Mouse (Mus musculus) cerebellum, postnatal 10 days (tissue): ENCODE measurements around the gene Srsf2.
"Not testable (repeated sequence)": the region's sequence is repeated elsewhere in the genome, so short reads cannot be mapped to it uniquely, and the experiment has no call there.

Experiments used
- DNase-seq, 2 experiments: peaks; one replicate each; pipeline ENCODE4 v3.0.0; 2021; ENCODE audit warnings: mixed read lengths in 2 of 2

The Srsf2 gene

DNA sequence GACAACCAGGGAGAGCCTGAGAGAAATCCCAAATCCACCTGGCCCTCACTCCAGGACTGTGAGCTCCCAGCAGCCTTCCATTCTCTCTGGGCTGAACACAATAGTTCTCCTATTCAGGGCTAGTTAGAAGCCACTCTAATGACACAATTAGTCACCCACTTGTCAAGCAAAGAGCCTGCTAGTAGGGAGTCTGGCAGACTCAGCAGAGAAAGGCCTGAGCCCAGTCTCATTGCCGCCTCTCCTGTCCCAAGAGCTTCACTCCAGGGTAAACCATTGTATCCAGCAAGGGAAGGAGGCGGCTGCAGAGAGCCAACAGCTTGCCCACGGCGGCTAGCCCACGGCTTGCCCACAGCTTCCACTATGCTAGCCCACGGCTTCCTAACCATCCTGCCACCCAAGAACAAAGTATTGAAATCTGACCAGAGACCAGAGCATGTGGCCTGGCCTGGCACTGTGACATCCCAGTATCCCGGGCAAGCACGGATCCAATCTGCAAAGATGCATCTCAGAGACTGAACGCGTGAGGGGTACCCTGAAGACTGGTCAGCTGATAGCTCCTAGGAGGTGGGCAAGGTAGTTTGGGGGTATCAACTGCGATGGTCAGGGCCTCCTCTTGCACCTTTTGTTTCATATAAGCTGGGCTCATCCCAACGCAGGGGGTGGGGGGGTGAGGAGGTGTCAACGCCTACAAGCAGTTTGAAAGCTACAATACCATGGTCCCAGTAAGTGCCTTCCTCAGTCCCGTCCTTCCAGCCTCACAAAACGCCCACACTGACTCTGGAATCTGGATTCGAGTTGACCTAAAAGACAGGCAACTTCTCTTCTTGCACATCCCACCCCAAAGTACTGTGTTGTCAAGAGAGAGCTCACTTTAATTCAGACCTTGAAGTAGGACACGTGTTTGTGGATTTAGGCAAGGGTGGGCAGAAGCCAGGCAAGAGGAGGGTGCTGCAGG lies 26.1 kb downstream of the Srsf2 start:
- peak; percentile 41 to 48 for DNase-seq

DNA sequence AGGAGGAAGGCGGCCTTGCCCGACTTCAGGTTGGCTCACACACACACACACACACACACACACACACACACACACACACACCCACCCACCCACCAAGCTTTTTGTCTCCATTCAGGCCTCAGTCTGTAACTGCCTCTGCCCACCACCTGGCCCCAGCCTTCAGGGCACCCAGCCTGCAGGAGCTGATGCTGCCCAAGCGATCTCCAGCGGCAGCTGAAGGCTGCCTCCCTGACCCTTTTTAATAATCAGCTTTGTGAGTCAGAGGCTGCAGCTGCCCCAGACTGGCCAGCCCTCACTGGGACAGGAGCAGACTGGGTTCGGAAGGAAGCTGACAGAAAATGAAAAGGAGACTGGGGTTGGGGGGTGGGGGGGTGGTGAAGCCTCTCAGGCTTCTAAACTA lies 27.7 kb downstream of the Srsf2 start:
- no peak for DNase-seq

DNA sequence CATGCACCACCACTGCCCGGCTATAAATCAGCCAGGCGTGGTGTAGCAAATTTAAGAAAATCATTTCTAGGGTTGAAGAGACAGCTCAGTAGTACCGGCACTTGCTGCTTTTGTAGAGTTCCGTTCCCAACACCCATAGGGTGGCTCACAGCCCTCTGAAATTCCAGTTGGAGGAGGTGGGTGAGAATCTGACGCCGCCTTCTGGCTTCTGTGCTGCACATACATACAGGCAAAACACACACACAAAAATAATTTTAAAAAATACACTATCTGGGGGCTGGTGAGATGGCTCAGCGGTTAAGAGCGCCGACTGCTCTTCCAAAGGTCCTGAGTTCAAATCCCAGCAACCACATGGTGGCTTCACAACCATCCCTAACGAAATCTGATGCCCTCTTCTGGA lies 29.0 kb downstream of the Srsf2 start:
- not testable (repeated sequence) for DNase-seq

DNA sequence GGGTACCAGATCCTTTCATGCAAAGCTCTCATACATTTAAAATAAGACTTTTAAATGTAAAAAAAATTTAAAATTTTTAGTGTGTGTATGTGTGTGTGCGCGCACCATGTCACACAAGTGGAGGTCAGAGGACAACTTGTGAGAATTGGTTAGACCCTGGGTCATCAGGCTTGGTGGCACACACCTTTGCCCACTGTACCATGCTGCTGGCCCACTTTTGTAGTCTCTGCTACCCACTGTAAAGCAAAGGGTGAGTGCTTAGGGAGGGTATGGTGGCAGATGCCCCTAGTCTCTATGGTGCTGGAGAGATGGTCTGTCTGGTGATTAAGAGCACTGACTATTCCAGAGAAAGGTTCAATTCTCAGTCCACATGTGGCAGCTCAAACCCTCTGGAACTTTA lies 29.6 kb downstream of the Srsf2 start:
- DNase-seq, result no peak

DNA sequence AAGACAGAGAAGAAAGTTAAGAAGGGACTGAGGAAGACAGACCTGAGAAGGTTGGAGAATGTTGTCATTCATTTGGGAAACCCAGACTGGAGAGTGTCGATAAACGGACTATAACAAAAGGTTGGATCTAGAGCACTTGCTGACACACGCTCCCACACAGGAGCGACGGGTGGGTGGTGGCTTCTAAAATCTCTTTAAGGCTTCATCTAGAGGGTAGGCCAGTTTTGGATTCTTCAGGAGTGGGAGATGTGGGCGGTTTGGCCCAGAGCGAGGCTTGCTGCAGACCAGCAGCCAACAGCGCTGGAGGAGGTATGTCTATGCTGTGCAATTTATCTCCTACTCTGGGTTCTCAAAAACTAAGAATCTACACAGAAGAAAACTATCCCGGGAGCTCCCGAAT lies 30.3 kb downstream of the Srsf2 start:
- no peak for DNase-seq

DNA sequence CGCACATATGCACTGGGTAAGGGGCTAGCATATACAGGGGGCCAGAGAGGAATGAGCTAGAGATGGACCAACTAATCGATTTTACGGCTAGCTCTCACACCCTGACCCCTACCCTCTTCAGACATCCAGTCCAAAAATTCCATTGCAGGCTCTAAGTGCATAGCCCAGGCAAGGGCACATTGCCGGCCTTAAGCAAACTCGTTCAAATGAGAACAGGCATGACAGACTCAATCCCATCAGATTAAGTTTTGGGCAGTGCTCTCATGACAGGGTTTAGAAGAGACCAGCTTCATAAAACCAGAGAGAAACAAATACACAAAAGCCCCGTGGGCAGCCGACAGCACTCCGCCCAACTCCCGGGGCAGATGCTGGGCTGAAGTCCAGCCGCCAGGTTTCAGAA lies 30.7 kb downstream of the Srsf2 start:
- DNase-seq, result no peak

DNA sequence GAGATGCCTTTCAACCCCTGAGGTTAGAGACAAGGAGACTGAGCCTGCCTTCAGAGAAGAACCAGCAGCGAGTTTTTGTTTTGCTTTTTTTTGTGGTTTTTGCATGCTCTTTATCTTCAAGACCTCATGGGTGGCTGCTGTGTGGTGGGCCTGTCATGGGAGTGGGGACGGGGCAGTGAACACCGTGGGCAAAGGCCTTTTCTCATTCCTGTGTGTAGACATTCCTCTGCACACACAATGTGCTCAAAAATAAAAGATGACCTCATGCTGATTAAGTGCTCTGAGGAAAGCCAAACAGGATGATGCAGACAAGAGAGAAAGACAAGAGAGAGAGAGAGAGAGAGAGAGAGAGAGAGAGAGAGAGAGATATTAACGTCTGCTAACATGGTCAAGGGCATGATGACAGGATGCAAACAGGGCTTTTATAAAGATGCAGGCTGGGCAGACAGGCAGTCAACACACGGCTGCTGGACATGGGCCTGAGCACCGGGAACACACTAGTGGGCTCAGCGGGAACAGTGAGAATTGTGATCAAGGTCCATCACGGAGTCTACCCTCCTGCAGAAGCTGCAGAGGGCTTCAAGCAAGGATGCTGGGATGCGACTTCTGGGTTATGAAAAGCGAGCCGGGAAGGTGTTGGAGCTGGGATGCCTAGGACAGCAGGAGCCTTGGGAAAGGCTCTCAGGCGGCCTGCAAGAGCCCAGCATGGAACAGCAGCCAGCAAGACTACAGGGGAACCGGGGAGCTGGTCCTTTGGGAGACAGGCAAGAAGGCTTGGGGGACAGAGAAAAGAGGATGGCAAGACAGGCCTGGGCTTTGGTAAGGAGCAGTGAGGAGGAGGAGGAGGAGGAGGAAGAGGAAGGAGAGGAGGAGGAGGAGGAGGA lies 31.6 kb downstream of the Srsf2 start:
- no peak for DNase-seq

DNA sequence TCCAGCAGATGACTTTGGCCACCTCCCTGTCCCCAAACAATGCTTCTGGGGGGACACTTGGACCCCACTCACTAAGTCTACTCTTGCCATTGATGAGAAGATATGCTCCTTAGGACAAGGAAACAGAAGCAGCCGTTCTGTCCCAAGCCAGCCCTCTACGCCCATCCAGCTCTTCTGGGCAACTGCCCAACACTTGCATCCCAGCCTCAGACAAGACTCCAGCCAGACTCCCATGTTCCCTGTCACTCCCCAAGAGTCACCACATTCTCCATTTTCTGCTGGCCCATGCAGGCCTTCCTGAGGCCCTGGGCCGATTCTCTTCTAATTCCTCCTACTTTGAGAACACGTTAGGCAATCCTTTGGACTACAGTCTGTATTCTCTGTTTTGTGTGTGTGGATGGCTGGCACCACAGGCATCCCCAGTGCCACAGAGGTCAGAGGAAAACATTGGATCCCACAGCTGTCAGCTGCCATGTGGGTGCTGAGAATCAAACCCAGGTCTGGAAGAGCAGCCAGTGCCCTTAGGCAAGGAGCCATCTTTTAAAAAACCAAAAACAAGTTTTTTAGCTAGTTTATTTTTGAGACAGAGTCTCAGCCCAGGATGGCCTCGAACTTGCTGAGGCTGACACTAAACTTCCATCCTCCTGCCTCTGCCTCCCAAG lies 32.8 kb downstream of the Srsf2 start:
- DNase-seq, result peak in 1 of 2 experiments; percentile 46

DNA sequence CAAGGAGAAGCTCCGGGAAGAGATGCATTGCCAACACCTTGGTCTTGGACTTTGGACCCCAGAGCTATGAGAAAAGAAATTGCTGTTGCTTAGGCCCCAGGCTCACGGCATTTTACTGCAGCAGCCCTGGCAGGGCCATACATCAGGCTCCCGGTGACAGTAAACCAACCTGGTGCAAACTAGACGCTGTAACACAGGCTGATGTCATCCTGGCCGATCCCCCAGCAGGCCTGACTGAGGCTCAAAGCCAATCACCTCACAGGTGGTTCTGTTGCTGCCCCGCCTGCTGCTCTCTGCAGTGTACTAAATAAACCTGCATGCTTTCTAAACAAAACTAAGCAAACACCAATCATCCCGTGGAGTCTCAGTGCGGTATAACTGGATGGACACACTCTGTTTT lies 34.2 kb downstream of the Srsf2 start:
- peak; percentile 45 to 51 for DNase-seq

DNA sequence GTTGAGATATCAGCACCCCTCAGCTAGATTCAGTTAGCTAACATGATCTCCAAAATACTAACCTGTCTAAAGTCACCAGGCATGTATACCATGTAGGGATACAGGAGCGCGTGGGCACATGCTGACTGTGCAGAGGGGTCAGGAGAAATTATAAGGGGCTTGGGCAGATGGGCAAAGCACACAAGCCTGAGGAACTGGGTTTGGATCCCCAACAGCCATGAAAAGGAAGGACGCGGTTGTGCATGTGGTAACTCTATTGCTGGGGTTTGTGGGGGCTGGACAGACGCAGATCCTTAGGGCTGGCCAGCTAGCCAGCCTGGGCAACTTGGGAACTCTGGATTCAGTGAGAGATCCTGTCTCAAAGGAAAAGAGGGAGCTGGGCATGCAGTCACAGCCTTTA lies 35.3 kb downstream of the Srsf2 start:
- no peak for DNase-seq

DNA sequence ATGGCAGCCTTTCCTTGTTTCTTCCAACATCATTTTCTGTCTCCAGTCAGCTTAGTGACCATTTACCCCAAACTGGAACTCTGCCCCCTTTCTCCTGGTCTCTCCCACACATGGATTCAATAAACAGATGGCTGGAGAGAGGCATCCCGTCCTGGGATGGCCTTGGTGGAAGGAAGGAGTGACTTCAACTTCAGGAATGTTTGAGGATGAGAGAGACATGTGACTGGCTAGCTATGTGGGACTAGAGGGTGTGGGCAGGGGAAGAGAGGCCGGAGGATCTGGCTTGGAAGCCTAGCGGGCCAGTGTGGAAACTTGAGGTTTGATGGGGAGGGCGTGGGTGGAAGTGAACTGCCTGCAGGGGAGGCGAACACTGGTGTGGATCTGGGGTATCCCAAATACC lies 36.1 kb downstream of the Srsf2 start:
- DNase-seq, result no peak

DNA sequence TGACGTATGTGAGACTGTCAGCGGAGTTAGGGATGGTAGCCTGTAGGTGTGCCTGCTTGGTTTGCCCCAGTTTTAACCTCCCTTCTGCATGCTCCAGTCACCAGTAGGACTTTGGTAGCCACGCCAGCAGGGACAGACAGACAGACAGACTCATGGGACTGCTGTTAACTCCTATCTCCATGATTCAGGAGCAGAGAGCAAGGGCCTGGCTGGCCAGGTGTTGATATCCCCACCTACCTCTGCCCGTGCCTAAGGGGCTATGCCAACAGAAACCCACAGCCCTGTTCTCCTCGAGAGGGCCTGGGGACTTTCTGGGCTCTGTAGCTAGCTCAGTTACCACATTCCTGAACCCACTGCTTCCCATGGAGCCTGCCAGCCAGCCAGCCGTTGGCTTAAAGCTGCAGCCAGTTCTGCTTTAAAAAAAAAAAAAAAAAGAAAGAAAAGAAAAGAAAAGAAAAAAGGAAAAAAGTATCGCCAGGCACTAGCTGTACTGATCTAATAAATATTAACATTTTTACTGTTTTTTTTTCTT lies 37.9 kb downstream of the Srsf2 start:
- peak; percentile 59 for DNase-seq

DNA sequence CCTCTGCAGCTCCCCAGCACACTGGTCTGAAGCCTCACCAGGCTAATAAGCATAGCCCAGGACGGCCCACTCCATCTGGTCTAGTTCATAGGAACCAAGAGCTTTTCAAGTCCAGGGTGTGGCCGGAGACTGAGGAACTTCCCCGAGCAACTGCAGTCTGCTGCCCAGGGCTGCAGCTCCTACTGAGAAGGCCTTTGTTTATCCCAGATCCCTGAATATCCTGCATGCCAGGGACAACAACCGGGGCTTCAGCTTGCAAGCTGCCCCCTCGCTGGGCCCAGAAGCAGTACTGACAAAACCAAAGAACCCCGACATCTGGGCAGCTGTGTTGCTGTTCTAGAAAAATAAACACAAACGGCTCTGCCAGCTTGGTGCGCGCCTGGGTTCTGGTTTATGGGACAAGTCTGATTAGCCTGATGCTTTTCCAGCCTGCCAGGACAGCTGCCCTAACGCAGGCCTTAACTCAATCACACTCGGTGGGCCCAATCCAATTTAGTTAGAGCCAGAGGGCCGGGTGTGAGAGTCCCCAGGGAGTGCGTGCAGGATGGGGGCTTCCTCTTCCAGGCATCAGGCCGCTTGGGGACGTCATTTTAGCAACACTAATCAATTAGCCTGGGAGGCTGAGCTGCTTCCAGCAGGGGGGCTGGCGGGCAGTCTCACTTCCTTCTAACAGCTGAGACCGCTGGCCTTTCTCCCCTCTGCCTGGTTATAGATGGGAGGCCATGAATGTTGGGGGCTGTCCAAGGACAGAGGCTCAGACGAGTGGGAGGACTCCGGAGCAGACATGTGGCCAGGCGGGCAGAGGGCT lies 38.6 kb downstream of the Srsf2 start:
- peak; percentile 88 to 93 for DNase-seq

DNA sequence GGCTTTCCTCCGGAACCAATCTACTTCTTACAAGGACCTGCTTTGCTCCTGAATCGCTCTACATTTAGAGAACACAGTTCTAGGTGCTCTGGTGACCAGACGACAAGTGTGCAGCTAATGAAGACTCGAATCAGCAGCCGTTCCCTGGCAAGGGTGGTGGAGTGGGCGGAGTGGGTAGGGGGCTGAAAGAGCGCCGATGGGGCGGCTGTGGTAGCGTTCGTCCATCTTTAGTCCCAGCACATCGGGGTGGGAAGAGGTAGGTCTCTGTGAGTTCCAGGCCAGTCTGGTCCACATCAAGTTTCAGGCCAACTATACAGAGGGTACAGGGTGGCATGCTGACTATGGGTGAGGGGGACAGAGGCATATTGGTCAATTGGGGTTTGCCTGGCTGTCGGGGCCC lies 39.3 kb downstream of the Srsf2 start:
- peak; percentile 45 to 49 for DNase-seq

DNA sequence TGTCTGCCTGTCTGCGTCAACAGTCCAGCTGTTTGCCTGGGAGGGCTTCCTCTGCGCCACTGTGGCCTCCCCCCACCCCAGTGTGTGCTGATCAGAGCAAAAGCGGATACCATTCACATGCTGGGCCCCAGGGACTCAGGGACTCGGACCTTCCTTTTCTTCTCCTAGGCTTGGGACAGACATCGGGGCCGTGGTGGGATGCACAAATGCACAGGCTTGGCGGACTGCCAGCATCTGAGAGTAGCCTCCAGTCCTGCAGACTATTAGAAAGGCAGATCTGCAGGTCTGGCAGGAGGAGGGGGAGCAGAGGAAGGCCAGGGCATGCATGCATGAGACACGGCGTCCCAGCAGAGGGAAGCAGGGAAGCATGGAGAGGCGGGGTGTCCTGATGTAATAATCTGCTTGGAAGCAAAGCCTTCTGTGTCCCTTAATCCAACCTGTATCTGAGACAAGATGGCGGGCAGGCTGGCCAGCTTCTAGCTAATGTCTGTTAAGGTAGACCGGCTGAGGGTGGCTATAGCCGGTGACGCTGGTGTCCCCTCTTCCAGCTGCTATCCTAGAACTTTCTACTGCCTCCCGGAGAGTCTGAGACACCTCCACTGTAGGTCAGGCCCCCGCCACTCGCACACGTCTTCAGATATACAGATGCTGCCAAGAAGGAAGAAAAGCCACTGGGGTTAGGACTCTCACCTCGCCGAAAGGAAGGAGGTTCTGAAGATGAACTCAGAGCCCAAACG lies 39.9 kb downstream of the Srsf2 start:
- DNase-seq, result peak; percentile 79 to 86

DNA sequence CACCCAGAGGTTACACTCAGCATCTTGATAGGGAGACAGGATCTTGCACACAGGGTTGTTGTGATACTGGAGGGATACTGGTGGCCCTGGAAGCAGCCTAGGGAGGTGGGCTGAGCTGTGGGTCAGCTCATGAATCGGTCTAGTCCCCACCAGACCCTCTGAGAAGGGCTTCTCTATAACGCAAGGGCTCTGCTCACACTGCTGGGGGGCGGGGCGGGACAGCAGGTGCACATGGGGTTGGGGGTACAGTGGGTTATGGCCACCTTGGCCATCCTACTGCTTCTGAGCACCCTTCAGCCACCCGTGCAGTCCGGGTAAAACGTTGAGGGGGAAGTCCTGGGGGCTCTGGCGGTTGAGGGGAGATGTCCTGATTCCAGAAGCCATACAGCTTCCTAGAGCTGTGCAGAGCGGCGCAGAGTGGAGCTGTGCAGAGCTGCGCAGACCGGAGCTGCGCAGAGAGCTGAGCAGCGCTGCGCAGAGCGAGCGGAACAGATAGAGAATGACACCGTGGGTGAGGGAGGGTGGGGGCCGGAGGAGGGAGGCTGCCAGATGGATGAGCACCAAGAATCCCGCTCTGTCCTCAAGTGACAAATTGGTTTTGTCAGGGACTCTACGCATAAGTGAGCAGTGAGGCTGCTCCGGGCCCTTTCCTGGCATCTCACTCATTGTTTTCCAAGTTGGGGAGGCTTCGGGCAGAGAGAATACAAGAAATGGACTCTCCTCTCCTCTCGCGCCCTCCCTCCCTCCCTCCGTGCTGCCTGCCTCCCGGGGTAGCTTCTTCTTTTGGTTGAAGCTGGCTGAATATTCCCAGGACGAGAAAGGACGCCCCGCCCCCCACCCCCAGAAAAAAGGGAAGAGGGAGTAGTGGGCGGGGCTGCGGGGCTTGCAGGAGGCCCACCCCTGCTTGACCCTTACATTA lies 41.7 kb downstream of the Srsf2 start:
- peak; percentile 95 to 96 for DNase-seq

DNA sequence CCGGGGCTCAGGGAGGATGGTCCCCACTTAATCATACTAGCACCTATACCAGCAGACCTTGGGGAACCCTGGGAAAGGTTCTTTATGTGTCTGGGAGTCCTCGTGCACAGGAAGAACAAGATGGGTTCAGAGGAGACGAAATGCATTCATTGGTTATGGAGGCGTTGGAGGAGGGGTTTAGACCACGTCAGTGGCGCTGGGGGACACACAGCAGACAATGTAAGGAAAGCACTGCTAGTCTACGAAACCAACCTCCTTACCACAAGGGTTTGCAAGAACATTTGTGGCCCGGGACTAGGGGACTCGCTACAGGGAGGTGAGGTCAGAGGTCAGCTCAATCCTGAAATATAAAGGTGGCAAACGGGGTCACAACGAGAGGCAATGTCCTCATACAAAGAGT lies 42.4 kb downstream of the Srsf2 start:
- peak; percentile 23 to 27 for DNase-seq

DNA sequence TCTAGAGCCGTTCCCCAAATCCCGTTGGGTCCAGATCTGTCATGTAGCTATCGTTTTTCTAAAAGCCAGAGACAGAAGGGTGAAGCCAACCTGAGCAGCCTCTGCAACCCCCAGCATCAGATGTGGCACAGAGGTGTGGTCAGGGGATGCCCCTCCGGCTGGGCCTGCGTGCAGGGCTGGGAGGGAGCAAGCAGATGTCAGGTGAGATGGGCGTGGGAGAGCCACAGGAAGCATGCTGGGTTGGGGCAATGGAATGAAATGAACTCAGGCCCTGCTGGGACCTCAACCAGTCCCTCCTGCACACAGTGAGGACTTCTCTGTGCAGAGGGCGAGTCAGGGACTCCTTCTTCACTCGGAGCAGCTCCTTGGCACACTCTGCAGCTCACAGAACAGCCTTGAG lies 43.4 kb downstream of the Srsf2 start:
- peak; percentile 26 to 35 for DNase-seq

DNA sequence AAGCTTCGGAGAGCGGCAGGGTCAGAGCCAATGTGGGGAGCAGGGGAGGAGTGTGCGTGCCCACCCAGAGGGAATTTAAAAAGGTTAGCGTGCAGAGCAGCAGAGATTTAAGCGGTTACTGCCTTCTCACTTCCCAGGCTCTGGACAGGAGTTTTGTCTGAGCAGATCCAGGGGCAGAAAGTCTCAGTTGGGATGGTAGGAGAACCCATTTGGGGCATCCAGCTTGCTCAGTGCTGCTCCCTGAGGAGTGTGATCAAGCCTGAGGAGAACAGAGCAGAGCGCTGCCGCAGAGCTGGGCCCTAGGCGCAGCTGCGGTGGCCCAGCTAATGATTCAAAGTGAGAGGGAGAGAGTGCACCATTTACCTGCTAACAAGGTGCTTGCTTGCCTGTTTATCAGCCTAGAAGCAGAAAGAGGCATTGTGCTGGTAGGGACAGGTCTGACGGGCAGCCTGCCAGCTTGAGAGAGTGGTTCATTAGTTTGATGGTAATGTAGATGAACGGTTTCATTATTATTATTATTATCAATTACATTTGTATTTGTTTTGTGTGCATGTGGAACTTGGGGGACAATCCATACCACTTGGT lies 44.0 kb downstream of the Srsf2 start:
- DNase-seq, result peak; percentile 59 to 67
